Mouse (Mus musculus): ENCODE measurements around the gene Capn6. TPM values are rescaled to one million over a fixed set of nuclear protein-coding genes. Genes with fewer than 3 reads are reported as not detected.
A peak's percentile ranks its signal among the peaks of the same experiment; 100 is the strongest.

Capn6 gene
- 152 and 159 TPM in 2 replicates for polyA plus RNA-seq (2015; fragmentation: Nextera tagmentation; extraction: Ambion mirVana)

DNA sequence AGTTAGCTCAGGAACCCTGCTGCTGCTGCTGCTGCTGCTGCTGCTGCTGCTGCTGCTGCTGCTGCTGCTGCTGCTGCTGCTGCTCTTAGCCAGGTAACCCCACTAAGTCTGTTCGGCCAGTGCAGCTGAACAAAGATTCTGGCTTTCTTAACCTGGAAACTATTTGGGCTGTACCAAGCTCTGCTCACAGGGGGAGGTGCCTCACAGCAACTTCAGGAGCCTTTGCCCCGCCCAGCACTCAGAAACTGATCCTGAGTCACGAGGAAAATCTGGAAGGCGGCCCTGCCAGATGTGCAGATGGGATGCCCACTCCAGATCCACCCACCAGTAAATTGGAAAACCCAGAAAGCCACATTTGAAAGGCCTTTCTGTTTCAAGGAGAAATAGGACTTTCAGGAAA lies at the start of gene Capn6:
Gene Capn6, minus strand, starts transcription at position 203 of the 400 bp plus-strand sequence.
- WGBS: 23% methylated on average over 4 of the region's 4 CpGs

GRCm38 (mm10) chrX:143867129-143867664 lies 40.0 kb upstream of the Capn6 start:
- Histone ChIP-seq H3K4me2 (no peak overlapping the region), H3K4me3 (no peak overlapping the region), H3K27me3 (replicated peaks) (no peaks in the 10 kb centered on the region), H3K9ac (no peak overlapping the region), H3K27ac (replicated peaks) (no peak overlapping the region), H3K36me3 (no peaks in the 10 kb centered on the region), H3K9me3 (no peaks in the 10 kb centered on the region), H3K4me1 (no peaks in the 10 kb centered on the region)
- ATAC-seq (ENCODE audit: extremely low read depth, insufficient number of reproducible peaks, low FRiP score, low TSS enrichment): no peak
- WGBS: 73% methylated on average over 5 of the region's 5 CpGs

More for the DNA sequence above, at the start of gene Capn6:
- Histone ChIP-seq H3K27ac (replicated peaks) (peak within 1 kb of the TSS; percentile 66), H3K4me3 (peak within 1 kb of the TSS; percentile 55), H3K4me1 (peaks cover 12% of the 10 kb centered on the region; the same call in 1 of the 2 replicates), H3K4me2 (peak within 1 kb of the TSS; percentile 64), H3K9ac (peak within 1 kb of the TSS; percentile 75), H3K27me3 (replicated peaks) (no peaks in the 10 kb centered on the region), H3K9me3 (no peaks in the 10 kb centered on the region), H3K36me3 (no peaks in the 10 kb centered on the region)
- peak; percentile 63; the same call in 1 of the 2 replicates for ATAC-seq (ENCODE audit: extremely low read depth, insufficient number of reproducible peaks, low FRiP score, low TSS enrichment)

GRCm38 (mm10) chrX:143851351-143851750 lies 24.1 kb upstream of the Capn6 start:
- no peak for ATAC-seq (ENCODE audit: extremely low read depth, insufficient number of reproducible peaks, low FRiP score, low TSS enrichment)
- H3K36me3 ChIP-seq: no peaks in the 10 kb centered on the region

GRCm38 (mm10) chrX:143849969-143850368 lies 22.8 kb upstream of the Capn6 start:
- Histone ChIP-seq H3K27ac (replicated peaks) (no peak overlapping the region), H3K9me3 (no peaks in the 10 kb centered on the region), H3K9ac (no peak overlapping the region), H3K4me1 (no peaks in the 10 kb centered on the region), H3K4me2 (no peak overlapping the region), H3K36me3 (no peaks in the 10 kb centered on the region), H3K27me3 (replicated peaks) (0 out of 2 replicates have a peak, but pooled peaks cover 7% of the 10 kb centered on the region), H3K4me3 (no peak overlapping the region)
- no peak for ATAC-seq (ENCODE audit: extremely low read depth, insufficient number of reproducible peaks, low FRiP score, low TSS enrichment)
- WGBS: 69% methylated on average over 3 of the region's 3 CpGs

More at GRCm38 (mm10) chrX:143851351-143851750, 24.1 kb upstream of the Capn6 start:
- Histone ChIP-seq H3K27ac (replicated peaks) (no peak overlapping the region), H3K4me2 (no peak overlapping the region), H3K9me3 (no peaks in the 10 kb centered on the region), H3K9ac (no peak overlapping the region), H3K27me3 (replicated peaks) (0 out of 2 replicates have a peak, but pooled peaks cover 7% of the 10 kb centered on the region), H3K4me1 (no peaks in the 10 kb centered on the region), H3K4me3 (no peak overlapping the region)
- 54% methylated on average over 3 of the region's 3 CpGs for WGBS

- Histone ChIP-seq H3K4me2 (no peak overlapping the region), H3K36me3 (no peaks in the 10 kb centered on the region), H3K9me3 (no peaks in the 10 kb centered on the region), H3K4me1 (no peaks in the 10 kb centered on the region), H3K4me3 (no peak overlapping the region), H3K27ac (replicated peaks) (no peak overlapping the region), H3K27me3 (replicated peaks) (0 out of 2 replicates have a peak, but pooled peaks cover 7% of the 10 kb centered on the region), H3K9ac (no peak overlapping the region)
- ATAC-seq (ENCODE audit: extremely low read depth, insufficient number of reproducible peaks, low FRiP score, low TSS enrichment): no peak
- 57% methylated on average over 3 of the region's 3 CpGs for WGBS
Measured at GRCm38 (mm10) chrX:143846637-143847036, 19.4 kb upstream of the Capn6 start.

DNA sequence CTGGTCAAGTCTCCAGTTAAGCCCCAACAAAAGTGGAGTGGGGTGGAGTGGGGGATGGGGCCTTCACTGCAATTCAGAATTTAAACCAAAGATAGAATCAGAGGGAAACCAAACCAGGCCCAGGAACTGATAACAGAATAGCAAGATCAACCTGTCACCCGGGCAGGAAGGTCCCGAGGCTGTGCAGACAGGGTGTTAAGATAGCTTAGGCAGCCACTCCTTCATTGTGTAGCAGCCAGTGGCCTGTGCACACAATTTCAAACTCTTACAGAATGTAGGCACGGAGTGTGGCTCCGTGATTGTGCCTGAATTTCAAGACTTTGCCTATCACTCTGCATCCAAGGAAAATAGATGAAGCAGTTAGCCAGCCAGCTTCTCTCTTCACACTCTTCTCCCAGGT lies 693 bp downstream of the Capn6 start:
- H3K4me3 ChIP-seq: peak overlapping the region; percentile 55
- peak overlapping the region; percentile 75 for H3K9ac ChIP-seq
- 23% methylated on average over 4 of the region's 4 CpGs for WGBS
- H3K4me2 ChIP-seq: peak overlapping the region; percentile 64
- peak overlapping the region; percentile 66 for H3K27ac ChIP-seq (replicated peaks)
- H3K9me3 ChIP-seq: no peaks in the 10 kb centered on the region
- H3K27me3 ChIP-seq (replicated peaks): no peaks in the 10 kb centered on the region
- ATAC-seq (ENCODE audit: extremely low read depth, insufficient number of reproducible peaks, low FRiP score, low TSS enrichment): no peak
- no peaks in the 10 kb centered on the region for H3K36me3 ChIP-seq
- peaks cover 12% of the 10 kb centered on the region; the same call in 1 of the 2 replicates for H3K4me1 ChIP-seq

- Histone ChIP-seq H3K4me3 (no peak overlapping the region), H3K4me2 (no peak overlapping the region), H3K4me1 (no peaks in the 10 kb centered on the region), H3K9ac (no peak overlapping the region), H3K27me3 (replicated peaks) (no peaks in the 10 kb centered on the region), H3K9me3 (no peaks in the 10 kb centered on the region), H3K36me3 (no peaks in the 10 kb centered on the region), H3K27ac (replicated peaks) (no peak overlapping the region)
- 77% methylated on average over 2 of the region's 2 CpGs for WGBS
- ATAC-seq (ENCODE audit: extremely low read depth, insufficient number of reproducible peaks, low FRiP score, low TSS enrichment): no peak
Measured at GRCm38 (mm10) chrX:143818961-143819360, 8.3 kb downstream of the Capn6 start.

- no peak overlapping the region for H3K9ac ChIP-seq
- no peak for ATAC-seq (ENCODE audit: extremely low read depth, insufficient number of reproducible peaks, low FRiP score, low TSS enrichment)
- H3K4me2 ChIP-seq: no peak overlapping the region
- no peaks in the 10 kb centered on the region for H3K9me3 ChIP-seq
- peaks cover 11% of the 10 kb centered on the region for H3K36me3 ChIP-seq
- WGBS: 56% methylated on average over 1 of the region's 1 CpGs
- H3K27ac ChIP-seq (replicated peaks): no peak overlapping the region
- no peaks in the 10 kb centered on the region for H3K4me1 ChIP-seq
- H3K4me3 ChIP-seq: no peak overlapping the region
- no peaks in the 10 kb centered on the region for H3K27me3 ChIP-seq (replicated peaks)
Measured at GRCm38 (mm10) chrX:143815948-143816347, 11.3 kb downstream of the Capn6 start.

GRCm38 (mm10) chrX:143762556-143762955 lies 64.7 kb downstream of the Capn6 start:
- WGBS: 59% methylated on average over 3 of the region's 3 CpGs
- Histone ChIP-seq H3K4me1 (no peaks in the 10 kb centered on the region), H3K9ac (no peak overlapping the region), H3K4me3 (no peak overlapping the region), H3K4me2 (no peak overlapping the region), H3K27me3 (replicated peaks) (no peaks in the 10 kb centered on the region), H3K9me3 (no peaks in the 10 kb centered on the region), H3K27ac (replicated peaks) (no peak overlapping the region), H3K36me3 (no peaks in the 10 kb centered on the region)
- ATAC-seq (ENCODE audit: extremely low read depth, insufficient number of reproducible peaks, low FRiP score, low TSS enrichment): no peak

Small RNA genes within 50 kb of the gene (microRNA-seq; reads per million reads assigned to microRNA genes)
- gene Gm47298: not detected

Other genes with a start within 250 kb of the Capn6 start
- 0.84 and 0.99 TPM in 2 replicates for gene Dcx, start 105.9 kb upstream of the Capn6 start, polyA plus RNA-seq (2015; fragmentation: Nextera tagmentation; extraction: Ambion mirVana)

All from heart, embryonic 13.5 days (tissue).